Mouse (Mus musculus) testis, adult 10 weeks (tissue): ENCODE measurements around the gene Olfr1427. TPM values are rescaled to one million over a fixed set of nuclear protein-coding genes. Genes with fewer than 3 reads are reported as not detected.

ENCODE experiments used
- polyA plus RNA-seq: library from polyadenylated mRNA; stranded (reverse); fragments of 350-450 nt; fragmentation: Illumina TruSeq; extraction: RNeasy Lipid Tissue Mini Kit (QIAGEN cat#74804); gene quantifications from one replicate; pipeline ENCODE4 v1.2.3, GENCODE M21; 2014; ENCODE audit warnings: low read depth, low replicate concordance

Gene Olfr1427
- polyA plus RNA-seq: not detected

GRCm38 (mm10) chr19:12103234-12103633 lies at the start of gene Olfr1427:
Gene Olfr1427, minus strand, starts transcription at chr19:12103334.

GRCm38 (mm10) chr19:12123103-12123502 lies 20.0 kb upstream of the Olfr1427 start, which contains the start of gene Olfr76:
Gene Olfr76, minus strand, starts transcription at chr19:12123203.

GRCm38 (mm10) chr19:12115797-12116196 lies 12.7 kb upstream of the Olfr1427 start, which contains the start of gene Olfr1428:
Gene Olfr1428, minus strand, starts transcription at chr19:12115897.

GRCm38 (mm10) chr19:12091913-12092312 lies 11.2 kb downstream of the Olfr1427 start, which contains the start of gene Olfr1426:
Gene Olfr1426, minus strand, starts transcription at chr19:12092013.

GRCm38 (mm10) chr19:12077631-12078030 lies 25.5 kb downstream of the Olfr1427 start, which contains the start of gene Olfr1425:
Gene Olfr1425, minus strand, starts transcription at chr19:12077731.

GRCm38 (mm10) chr19:12062582-12062981 lies 40.6 kb downstream of the Olfr1427 start, which contains the start of gene Olfr1424:
Gene Olfr1424, minus strand, starts transcription at chr19:12062682.

Other genes with a start within 250 kb of the Olfr1427 start
- not detected for gene Olfr1418, start 242.3 kb downstream of the Olfr1427 start, polyA plus RNA-seq
- not detected for gene Olfr1419, start 228.2 kb downstream of the Olfr1427 start, polyA plus RNA-seq
- not detected for gene Olfr1420, start 216.8 kb downstream of the Olfr1427 start, polyA plus RNA-seq
- gene Patl1, start 190.9 kb downstream of the Olfr1427 start, polyA plus RNA-seq: 13.0 TPM
- gene Osbp, start 137.4 kb downstream of the Olfr1427 start, polyA plus RNA-seq: 30.9 TPM
- gene Olfr1423, start 62.0 kb downstream of the Olfr1427 start, polyA plus RNA-seq: not detected
- gene Olfr1424, start 40.7 kb downstream of the Olfr1427 start, polyA plus RNA-seq: 0.11 TPM
- gene Olfr1425, start 25.6 kb downstream of the Olfr1427 start, polyA plus RNA-seq: not detected
- gene Olfr1426, start 11.3 kb downstream of the Olfr1427 start, polyA plus RNA-seq: not detected
- not detected for gene Olfr1428, start 12.6 kb upstream of the Olfr1427 start, polyA plus RNA-seq
- 0.17 TPM for gene Olfr76, start 19.9 kb upstream of the Olfr1427 start, polyA plus RNA-seq
- gene Olfr1555-ps1, start 66.8 kb upstream of the Olfr1427 start, polyA plus RNA-seq: 0.10 TPM
- not detected for gene Olfr1431, start 97.3 kb upstream of the Olfr1427 start, polyA plus RNA-seq
- gene Olfr1432, start 129.3 kb upstream of the Olfr1427 start, polyA plus RNA-seq: 0.22 TPM
- gene Olfr262, start 138.3 kb upstream of the Olfr1427 start, polyA plus RNA-seq: 0.71 TPM
- not detected for gene Olfr235, start 157.7 kb upstream of the Olfr1427 start, polyA plus RNA-seq
- not detected for gene Olfr1434, start 176.5 kb upstream of the Olfr1427 start, polyA plus RNA-seq
- gene Olfr1436, start 195.8 kb upstream of the Olfr1427 start, polyA plus RNA-seq: not detected
- gene Olfr1437, start 221.8 kb upstream of the Olfr1427 start, polyA plus RNA-seq: not detected
- gene Olfr1438-ps1, start 232.6 kb upstream of the Olfr1427 start, polyA plus RNA-seq: not detected